Mouse (Mus musculus): Measurements from ENCODE around the gene Gm21987. TPM values are rescaled to one million over a fixed set of nuclear protein-coding genes. Genes with fewer than 3 reads are reported as not detected.

The Gm21987 gene
- 175 and 201 TPM in 2 replicates for polyA plus RNA-seq (2012; ENCODE audit: low replicate concordance)

GRCm38 (mm10) chr16:38346529-38347325 lies at the start of gene Gm21987, which contains the start of gene Cox17:
TSS of gene Gm21987 (plus strand) at chr16:38347040.
TSS of gene Cox17 (plus strand) at chr16:38346991.

GRCm38 (mm10) chr16:38341396-38342324 lies 5.2 kb upstream of the Gm21987 start, which contains the start of gene Maats1:
TSS of gene Maats1 (minus strand) at chr16:38342143.

GRCm38 (mm10) chr16:38361933-38362332 lies 15.1 kb downstream of the Gm21987 start, which contains the start of gene Popdc2:
TSS of gene Popdc2 (plus strand) at chr16:38362209.

Other genes starting within 250 kb of the Gm21987 start
- not detected in 2 replicates for gene Nr1i2, start 52.2 kb upstream of the Gm21987 start, polyA plus RNA-seq (2012; ENCODE audit: low replicate concordance)
- not detected in 2 replicates for gene Maats1, start 4.9 kb upstream of the Gm21987 start, polyA plus RNA-seq (2012; ENCODE audit: low replicate concordance)
- gene Cox17, start within 50 bp of the Gm21987 start, polyA plus RNA-seq (2012; ENCODE audit: low replicate concordance), result 107 and 143 TPM in 2 replicates
- gene Popdc2, start 15.2 kb downstream of the Gm21987 start, polyA plus RNA-seq (2012; ENCODE audit: low replicate concordance), result 1.4 and 1.8 TPM in 2 replicates
- gene Pla1a, start 86.1 kb downstream of the Gm21987 start, polyA plus RNA-seq (2012; ENCODE audit: low replicate concordance), result 0.26 TPM in 1 of 2 replicates, not detected in the other
- 130 and 341 TPM in 2 replicates for gene Adprh, start 105.7 kb downstream of the Gm21987 start, polyA plus RNA-seq (2012; ENCODE audit: low replicate concordance)
- 1.2 and 1.7 TPM in 2 replicates for gene Cd80, start 108.5 kb downstream of the Gm21987 start, polyA plus RNA-seq (2012; ENCODE audit: low replicate concordance)
- gene Timmdc1, start 175.6 kb downstream of the Gm21987 start, polyA plus RNA-seq (2012; ENCODE audit: low replicate concordance), result 19.7 and 40.6 TPM in 2 replicates
- 4.5 and 8.1 TPM in 2 replicates for gene Poglut1, start 203.2 kb downstream of the Gm21987 start, polyA plus RNA-seq (2012; ENCODE audit: low replicate concordance)
- gene Tmem39a, start 211.7 kb downstream of the Gm21987 start, polyA plus RNA-seq (2012; ENCODE audit: low replicate concordance), result 19.0 and 22.5 TPM in 2 replicates

Measured in hematopoietic multipotent progenitor cell, adult 10-12 weeks (in vitro differentiated cells).